In genomic region chrX:159459006-159459654, GRCm38 (mm10) we compare ENCODE assay signal across 9 mouse cellular contexts. TPM values are rescaled to one million over a fixed set of nuclear protein-coding genes. Genes with fewer than 3 reads are reported as not detected.
DNase-seq lines count a peak whose midpoint lies in the region; TF ChIP-seq lines count a peak whose summit lies in the region.
"Had no signal": no experiment of that assay in that cellular context is flagged by ENCODE, and none has a peak within 500 bp of the region (broad histone marks: within the 10 kb centered on the region; RNA-seq: fewer than 3 reads in every experiment).

No protein-coding gene starts in this region.

- H3K9ac ChIP-seq in CH12.LX (ENCODE audit: insufficient read depth, low read depth): no peak overlapping the region

- H3K27me3 ChIP-seq in CH12.LX (replicated peaks): no peaks in the 10 kb centered on the region
- H3K27me3 ChIP-seq in forebrain, embryonic 10.5 days (ENCODE audit: poor library complexity, severe bottlenecking): peaks cover 44% of the 10 kb centered on the region
- no peaks in the 10 kb centered on the region for H3K27me3 ChIP-seq in thymus, adult 2 months (ENCODE audit: control insufficient read depth, insufficient read depth, low read length)

- TF ChIP-seq POLR2A in CH12.LX (IDR thresholded peaks at IDR 0.05; ENCODE audit: low read depth, low read length): no peak
- TF ChIP-seq POLR2A in thymus, adult 2 months (IDR thresholded peaks at IDR 0.05; ENCODE audit: control insufficient read depth, extremely low read depth, insufficient read depth, low read length, poor library complexity): no peak

- H3K4me1 ChIP-seq in CH12.LX (ENCODE audit: control insufficient read depth in 1 of 2, insufficient read depth in 2 of 2): peaks cover 0 to 6% of the 10 kb centered on the region in 2 experiments; a peak in 2 of 4 replicates
- peaks cover 9% of the 10 kb centered on the region for H3K4me1 ChIP-seq in forebrain, embryonic 10.5 days
- H3K4me1 ChIP-seq in thymus, adult 2 months (replicated peaks; ENCODE audit: control insufficient read depth, insufficient read depth, low read length): no peaks in the 10 kb centered on the region

- dilution Hi-C loops in CH12.LX (cut with MboI; ENCODE audit: extremely low pct_ligation_motif_present, extremely low pct_unique_long_range_greater_than_20kb, low sequenced_read_pairs): no loop called here

- no peak overlapping the region for H3K4me2 ChIP-seq in CH12.LX (ENCODE audit: insufficient read depth, low read depth, poor library complexity, severe bottlenecking)

- WGBS in forebrain, embryonic 10.5 days: 51% methylated on average over 7 of the region's 7 CpGs
- 88% methylated on average over 7 of the region's 7 CpGs for WGBS in thymus, adult 2 months

- TF ChIP-seq RAD21 in CH12.LX (IDR thresholded peaks at IDR 0.05; ENCODE audit: low read depth, low read length): no peak

- TF ChIP-seq CTCF in CH12.LX (conservative IDR thresholded peaks at IDR 0.05 in 1 of 2, IDR thresholded peaks at IDR 0.05 in 1 of 2; ENCODE audit: low read depth in 2 of 2, low read length in 2 of 2): no peak
- no peak for TF ChIP-seq CTCF in thymus, adult 2 months (IDR thresholded peaks at IDR 0.05; ENCODE audit: borderline replicate concordance, control insufficient read depth, extremely low read depth, insufficient read depth, low read length, poor library complexity)

- in situ Hi-C loops in CH12.LX (cut with MboI; ENCODE audit: low pct_ligation_motif_present, low pct_unique_long_range_greater_than_20kb, low sequenced_read_pairs): no loop called here

- DNase-seq in CH12.LX (ENCODE audit: extremely low read depth): peak; percentile 44
- peak; percentile 4 for DNase-seq in ZHBTc4 (ENCODE audit: low read depth, low spot score)
- DNase-seq in forebrain, embryonic 10.5 days (ENCODE audit: extremely low spot score, low spot score): peak; percentile 21
- DNase-seq in mesoderm, embryonic 11.5 days (ENCODE audit: low read depth, low spot score): peak; percentile 44
- DNase-seq in thymus, postnatal 14 days: no peak
- no peak for DNase-seq in thymus, adult 2 months
- DNase-seq in gastrocnemius, postnatal 4 days (ENCODE audit: low spot score in 2 of 2): no peak

- no peak for TF ChIP-seq EP300 in CH12.LX (IDR thresholded peaks at IDR 0.05; ENCODE audit: low read length)

- H3K27ac ChIP-seq in CH12.LX (ENCODE audit: insufficient read depth, low read depth): no peak overlapping the region
- H3K27ac ChIP-seq in forebrain, embryonic 10.5 days: peak overlapping the region; percentile 75
- no peak overlapping the region for H3K27ac ChIP-seq in thymus, adult 2 months (ENCODE audit: control insufficient read depth, insufficient read depth, low read length)
- H3K27ac ChIP-seq: stomach, postnatal 0 days had no signal

- H3K9me3 ChIP-seq in CH12.LX (replicated peaks; ENCODE audit: low read length): no peaks in the 10 kb centered on the region
- H3K9me3 ChIP-seq in forebrain, embryonic 10.5 days: no peaks in the 10 kb centered on the region

- no peaks in the 10 kb centered on the region for H3K79me2 ChIP-seq in CH12.LX (replicated peaks; ENCODE audit: control insufficient read depth, extremely low read depth, insufficient read depth, poor library complexity, severe bottlenecking)

- H3K36me3 ChIP-seq in CH12.LX (replicated peaks in 1 of 2; ENCODE audit: control insufficient read depth in 1 of 2, insufficient read depth in 1 of 2, low read length in 1 of 2): no peaks in the 10 kb centered on the region
- H3K36me3 ChIP-seq in forebrain, embryonic 10.5 days (replicated peaks): no peaks in the 10 kb centered on the region
- no peaks in the 10 kb centered on the region for H3K36me3 ChIP-seq in thymus, adult 2 months (ENCODE audit: control insufficient read depth, insufficient read depth, low read length)

- H3K4me3 ChIP-seq in CH12.LX (replicated peaks in 1 of 3; ENCODE audit: low read depth in 2 of 3, low read length in 2 of 3, poor library complexity in 1 of 3): no peak overlapping the region
- H3K4me3 ChIP-seq in forebrain, embryonic 10.5 days: peak overlapping the region; percentile 37
- no peak overlapping the region for H3K4me3 ChIP-seq in thymus, adult 2 months (ENCODE audit: control insufficient read depth, insufficient read depth, low read length)

TF ChIP-seq in CH12.LX, 34 proteins besides CTCF, POLR2A, EP300 and RAD21:
- TF ChIP-seq PAX5 (IDR thresholded peaks at IDR 0.05; ENCODE audit: low read length): no peak
- no peak for TF ChIP-seq SMC3 (IDR thresholded peaks at IDR 0.05; ENCODE audit: low read depth, low read length)
- TF ChIP-seq ZNF384 (IDR thresholded peaks at IDR 0.05; ENCODE audit: low read depth, low read length): no peak
- no peak for TF ChIP-seq ZMIZ1 (IDR thresholded peaks at IDR 0.05; ENCODE audit: low read depth, low read length)
- no peak for TF ChIP-seq ZC3H11A (IDR thresholded peaks at IDR 0.05; ENCODE audit: low read depth, low read length)
- no peak for TF ChIP-seq ETS1 (conservative IDR thresholded peaks at IDR 0.05; ENCODE audit: low read depth, low read length)
- TF ChIP-seq HCFC1 (IDR thresholded peaks at IDR 0.05; ENCODE audit: low read depth, low read length): no peak
- no peak for TF ChIP-seq MAZ (IDR thresholded peaks at IDR 0.05; ENCODE audit: low read depth, low read length)
- TF ChIP-seq ZKSCAN1 (IDR thresholded peaks at IDR 0.05; ENCODE audit: borderline replicate concordance, low read depth, low read length): no peak

RNA-seq across cellular contexts. Expression of gene Map7d2, which starts 44.8 kb away (rescaled TPM):
- total RNA-seq in CH12.LX (2012; rRNA removed) (not detected in 2 replicates), CH12.LX (2014; rRNA removed) (0.14 and 0.19 TPM in 2 replicates)
- polyA plus RNA-seq in CH12.LX (2012; ENCODE audit: insufficient read length, low read depth): 0.75 and 1.1 TPM in 2 replicates
- 10.4 and 11.6 TPM in 2 replicates for polyA plus RNA-seq in forebrain, embryonic 10.5 days (2016; fragmentation: Nextera tagmentation; extraction: Ambion mirVana)
- not detected in 2 replicates for polyA plus RNA-seq in thymus, adult 2 months (2012; rRNA removed)
- under 1 TPM; 0.16 to 0.69 TPM for total RNA-seq in gastrocnemius, postnatal 4 days (2021)
- total RNA-seq: megakaryocyte-erythroid progenitor cell, adult 5-6 weeks had no signal

Comparison
In these comparisons a context has a peak if more than half of its experiments do, and no peak if none do; other contexts are left out.
1. DNase-seq: peak in CH12.LX (single experiment), ZHBTc4 (single experiment), forebrain, embryonic 10.5 days (single experiment) and mesoderm, embryonic 11.5 days (single experiment); none in thymus, postnatal 14 days (single experiment), thymus, adult 2 months (single experiment) and gastrocnemius, postnatal 4 days (0 of 2).